Mouse (Mus musculus) megakaryocyte, embryonic 14.5 days (primary cell): Measurements from ENCODE around the gene Dcp1a.

ENCODE experiments used
- FLI1 ChIP-seq: IDR thresholded peaks from 2 replicates; pipeline ENCODE4 v1.6.1; 2012; ENCODE audit warnings: low read length, inconsistent platforms, mixed read lengths
- GATA1 ChIP-seq: IDR thresholded peaks from 3 replicates; pipeline ENCODE4 v1.6.1; 2012; ENCODE audit warnings: mixed read lengths, low read length, inconsistent platforms, borderline replicate concordance

- no peak for TF ChIP-seq GATA1
- TF ChIP-seq FLI1: no peak
Measured at GRCm38 (mm10) chr14:30533780-30534450, 54.6 kb downstream of the Dcp1a start.
